Mouse (Mus musculus) brain, adult 2 months (tissue): ENCODE measurements around the gene Dgkz.

ENCODE experiments used
- DNase-seq: peaks from one replicate; pipeline ENCODE4 v3.0.0; 2011; ENCODE audit warnings: low read depth, low spot score

The Dgkz gene

GRCm38 (mm10) chr2:91960459-91960858 lies 15.2 kb downstream of the Dgkz start:
- no peak for DNase-seq

GRCm38 (mm10) chr2:91959544-91960410 lies 15.9 kb downstream of the Dgkz start:
- peak; percentile 90 for DNase-seq

GRCm38 (mm10) chr2:91958701-91959457 lies 16.8 kb downstream of the Dgkz start:
- peak; percentile 71 for DNase-seq

- no peak for DNase-seq
These were observed 17.6 kb downstream of the Dgkz start for GRCm38 (mm10) chr2:91958049-91958448.

- DNase-seq: peak; percentile 95
These were observed 18.6 kb downstream of the Dgkz start for GRCm38 (mm10) chr2:91957096-91957495.

GRCm38 (mm10) chr2:91955875-91956274 lies 19.8 kb downstream of the Dgkz start:
- DNase-seq: no peak

GRCm38 (mm10) chr2:91955121-91955591 lies 20.5 kb downstream of the Dgkz start:
- DNase-seq: peak; percentile 79

GRCm38 (mm10) chr2:91953825-91954224 lies 21.8 kb downstream of the Dgkz start:
- peak; percentile 70 for DNase-seq

- peak; percentile 97 for DNase-seq
These were observed 25.2 kb downstream of the Dgkz start for GRCm38 (mm10) chr2:91950275-91951085.

- peak; percentile 78 for DNase-seq
These were observed 26.0 kb downstream of the Dgkz start for GRCm38 (mm10) chr2:91949411-91950274.

GRCm38 (mm10) chr2:91948792-91949241 lies 26.8 kb downstream of the Dgkz start:
- no peak for DNase-seq

- no peak for DNase-seq
These were observed 27.5 kb downstream of the Dgkz start for GRCm38 (mm10) chr2:91948151-91948509.

GRCm38 (mm10) chr2:91947397-91948150 lies 28.1 kb downstream of the Dgkz start:
- DNase-seq: peak; percentile 91

GRCm38 (mm10) chr2:91946836-91947235 lies 28.8 kb downstream of the Dgkz start:
- DNase-seq: peak; percentile 67

- DNase-seq: no peak
These were observed 30.2 kb downstream of the Dgkz start, which contains the start of gene Gm9821 for GRCm38 (mm10) chr2:91945483-91945882. Gm9821 (plus strand) TSS chr2:91945703.

GRCm38 (mm10) chr2:91944170-91944950 lies 31.3 kb downstream of the Dgkz start:
- DNase-seq: peak; percentile 92

- no peak for DNase-seq
These were observed 33.3 kb downstream of the Dgkz start for GRCm38 (mm10) chr2:91942356-91942755.

- peak; percentile 77 for DNase-seq
These were observed 36.2 kb downstream of the Dgkz start for GRCm38 (mm10) chr2:91939303-91939935.

GRCm38 (mm10) chr2:91936154-91936553 lies 39.5 kb downstream of the Dgkz start:
- peak; percentile 87 for DNase-seq
